Mouse (Mus musculus): Measurements from ENCODE around the gene Prkcd. TPM values are rescaled to one million over a fixed set of nuclear protein-coding genes. Genes with fewer than 3 reads are reported as not detected.

Prkcd gene
- polyA plus RNA-seq, 1 experiment: 29.3 TPM

DNA sequence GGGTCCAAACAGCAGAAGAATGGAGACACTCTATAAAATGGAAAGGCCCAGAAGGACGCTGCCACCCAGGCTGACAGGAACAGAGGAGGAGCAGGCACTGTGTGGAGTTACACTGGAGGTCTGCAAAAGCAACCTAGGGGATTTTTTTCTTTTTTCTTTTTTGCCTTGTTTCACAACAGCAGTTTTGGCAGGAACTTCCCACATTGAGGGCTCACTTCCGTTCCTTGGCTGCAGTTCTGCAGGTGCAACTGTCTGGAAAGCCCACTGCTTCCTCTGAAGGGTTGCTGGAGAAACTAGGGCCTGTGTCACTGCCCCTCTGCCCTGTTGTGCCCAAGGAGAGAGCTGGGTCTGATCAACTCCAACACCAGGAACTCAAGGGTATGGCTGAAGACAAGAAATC, 15.7 kb upstream of the Prkcd start:
- Histone ChIP-seq H3K36me3 (ENCODE audit: control insufficient read depth, insufficient read depth) (no peaks in the 10 kb centered on the region), H3K79me3 (ENCODE audit: low read depth) (no peaks in the 10 kb centered on the region), H3K4me3 (ENCODE audit: insufficient read depth, poor library complexity, severe bottlenecking) (no peak overlapping the region), H3K79me2 (ENCODE audit: control insufficient read depth, insufficient read depth) (no peaks in the 10 kb centered on the region), H3ac (ENCODE audit: control insufficient read depth, insufficient read length, low read depth) (no peak overlapping the region), H3K27me3 (ENCODE audit: control insufficient read depth, insufficient read depth, insufficient read length) (no peaks in the 10 kb centered on the region)
- TF ChIP-seq CEBPB (IDR thresholded peaks at IDR 0.05; ENCODE audit: low read depth) (no peak), CTCF (IDR thresholded peaks at IDR 0.05; ENCODE audit: control insufficient read depth, insufficient read depth, insufficient read length) (no peak), USF1 (IDR thresholded peaks at IDR 0.05; ENCODE audit: low read depth) (no peak), MYOG (IDR thresholded peaks at IDR 0.05; ENCODE audit: control insufficient read depth, extremely low read depth, insufficient read length) (no peak), MYOD1 (IDR thresholded peaks at IDR 0.05; ENCODE audit: control insufficient read depth, insufficient read length, low read depth) (no peak), FOSL1 (IDR thresholded peaks at IDR 0.05; ENCODE audit: insufficient read depth, low read length, poor library complexity, severe bottlenecking) (no peak), MAX (IDR thresholded peaks at IDR 0.05) (no peak)

DNA sequence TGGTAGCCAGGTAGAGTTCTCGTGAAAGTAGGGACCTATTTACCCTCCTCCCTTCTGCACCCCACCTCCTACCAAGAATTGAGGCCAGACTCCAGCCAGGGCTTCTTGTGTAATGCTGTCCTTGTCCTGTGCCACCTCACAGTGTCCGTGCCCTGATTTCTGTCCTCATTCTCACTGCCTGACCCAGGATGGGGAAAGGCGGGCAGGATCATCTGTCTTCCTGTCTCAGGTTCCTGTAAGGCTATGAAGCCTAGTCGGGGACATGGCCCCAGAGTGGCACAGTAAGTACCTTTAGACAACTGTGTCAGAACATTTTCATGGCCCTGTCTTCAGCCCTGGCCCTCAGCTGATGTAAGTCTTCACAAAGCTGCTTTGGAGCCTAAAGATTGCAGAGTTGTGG, 12.7 kb upstream of the Prkcd start:
- Histone ChIP-seq H3K79me3 (ENCODE audit: low read depth) (no peaks in the 10 kb centered on the region), H3K27me3 (ENCODE audit: control insufficient read depth, insufficient read depth, insufficient read length) (no peaks in the 10 kb centered on the region), H3K4me3 (ENCODE audit: insufficient read depth, poor library complexity, severe bottlenecking) (no peak overlapping the region), H3K79me2 (ENCODE audit: control insufficient read depth, insufficient read depth) (no peaks in the 10 kb centered on the region), H3K36me3 (ENCODE audit: control insufficient read depth, insufficient read depth) (no peaks in the 10 kb centered on the region), H3ac (ENCODE audit: control insufficient read depth, insufficient read length, low read depth) (no peak overlapping the region)
- no peak for TF ChIP-seq CTCF (IDR thresholded peaks at IDR 0.05; ENCODE audit: control insufficient read depth, insufficient read depth, insufficient read length)
- no peak for TF ChIP-seq CEBPB (IDR thresholded peaks at IDR 0.05; ENCODE audit: low read depth)
- TF ChIP-seq USF1 (IDR thresholded peaks at IDR 0.05; ENCODE audit: low read depth): no peak
- no peak for TF ChIP-seq MAX (IDR thresholded peaks at IDR 0.05)
- TF ChIP-seq MYOG (IDR thresholded peaks at IDR 0.05; ENCODE audit: control insufficient read depth, extremely low read depth, insufficient read length): no peak
- TF ChIP-seq FOSL1 (IDR thresholded peaks at IDR 0.05; ENCODE audit: insufficient read depth, low read length, poor library complexity, severe bottlenecking): no peak
- no peak for TF ChIP-seq MYOD1 (IDR thresholded peaks at IDR 0.05; ENCODE audit: control insufficient read depth, insufficient read length, low read depth)

DNA sequence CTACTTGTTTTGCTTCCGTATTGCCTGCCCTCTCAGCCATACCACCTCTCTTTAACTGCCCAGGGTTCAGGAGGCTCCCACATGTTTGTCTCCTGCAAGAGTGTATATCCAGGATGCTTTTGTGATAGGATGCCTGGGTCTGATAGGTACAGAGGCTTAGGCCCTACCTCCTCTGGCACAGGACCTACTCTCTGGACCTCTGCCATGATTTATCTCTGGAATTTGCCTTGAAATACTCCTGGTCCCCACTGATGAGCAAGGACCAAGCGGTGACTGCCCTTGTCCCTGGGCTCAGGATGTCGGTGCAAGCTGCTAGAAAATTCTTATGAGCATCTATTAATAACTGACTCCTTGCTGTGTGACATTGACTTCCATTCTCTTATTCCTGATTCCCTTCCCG, 12.0 kb upstream of the Prkcd start:
- no peak for TF ChIP-seq FOSL1 (IDR thresholded peaks at IDR 0.05; ENCODE audit: insufficient read depth, low read length, poor library complexity, severe bottlenecking)
- TF ChIP-seq CEBPB (IDR thresholded peaks at IDR 0.05; ENCODE audit: low read depth): no peak
- TF ChIP-seq MYOG (IDR thresholded peaks at IDR 0.05; ENCODE audit: control insufficient read depth, extremely low read depth, insufficient read length): no peak

DNA sequence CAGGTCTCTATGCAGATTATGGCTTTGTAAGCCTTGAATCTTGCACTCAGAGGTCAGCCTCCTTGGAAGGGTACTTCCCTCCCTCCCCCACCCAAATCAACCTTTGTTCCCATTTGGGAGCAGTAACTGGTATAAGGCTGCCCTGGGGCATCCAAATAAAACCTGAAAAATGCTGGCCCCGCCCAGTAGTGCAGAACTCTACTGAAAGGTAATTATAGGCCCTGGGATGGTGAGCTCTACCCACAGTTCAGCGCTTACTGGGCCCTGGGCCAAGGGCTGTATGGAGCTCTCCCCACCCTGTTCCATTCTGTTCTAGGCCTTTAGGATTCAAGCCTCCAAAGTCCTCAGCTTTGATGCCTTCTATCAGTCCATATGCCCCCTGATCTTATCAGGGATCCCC, 11.1 kb upstream of the Prkcd start:
- TF ChIP-seq FOSL1 (IDR thresholded peaks at IDR 0.05; ENCODE audit: insufficient read depth, low read length, poor library complexity, severe bottlenecking) (no peak), CEBPB (IDR thresholded peaks at IDR 0.05; ENCODE audit: low read depth) (no peak), MAX (IDR thresholded peaks at IDR 0.05) (no peak), CTCF (IDR thresholded peaks at IDR 0.05; ENCODE audit: control insufficient read depth, insufficient read depth, insufficient read length) (no peak), USF1 (IDR thresholded peaks at IDR 0.05; ENCODE audit: low read depth) (no peak), MYOD1 (IDR thresholded peaks at IDR 0.05; ENCODE audit: control insufficient read depth, insufficient read length, low read depth) (no peak), MYOG (IDR thresholded peaks at IDR 0.05; ENCODE audit: control insufficient read depth, extremely low read depth, insufficient read length) (no peak)
- no peak overlapping the region for H3ac ChIP-seq (ENCODE audit: control insufficient read depth, insufficient read length, low read depth)
- no peaks in the 10 kb centered on the region for H3K79me3 ChIP-seq (ENCODE audit: low read depth)
- H3K27me3 ChIP-seq (ENCODE audit: control insufficient read depth, insufficient read depth, insufficient read length): no peaks in the 10 kb centered on the region
- H3K4me3 ChIP-seq (ENCODE audit: insufficient read depth, poor library complexity, severe bottlenecking): no peak overlapping the region
- no peaks in the 10 kb centered on the region for H3K36me3 ChIP-seq (ENCODE audit: control insufficient read depth, insufficient read depth)
- H3K79me2 ChIP-seq (ENCODE audit: control insufficient read depth, insufficient read depth): no peaks in the 10 kb centered on the region

More for the DNA sequence above, 12.0 kb upstream of the Prkcd start:
- Histone ChIP-seq H3K4me3 (ENCODE audit: insufficient read depth, poor library complexity, severe bottlenecking) (no peak overlapping the region), H3K79me3 (ENCODE audit: low read depth) (no peaks in the 10 kb centered on the region), H3K79me2 (ENCODE audit: control insufficient read depth, insufficient read depth) (no peaks in the 10 kb centered on the region), H3ac (ENCODE audit: control insufficient read depth, insufficient read length, low read depth) (no peak overlapping the region), H3K36me3 (ENCODE audit: control insufficient read depth, insufficient read depth) (no peaks in the 10 kb centered on the region), H3K27me3 (ENCODE audit: control insufficient read depth, insufficient read depth, insufficient read length) (no peaks in the 10 kb centered on the region)

DNA sequence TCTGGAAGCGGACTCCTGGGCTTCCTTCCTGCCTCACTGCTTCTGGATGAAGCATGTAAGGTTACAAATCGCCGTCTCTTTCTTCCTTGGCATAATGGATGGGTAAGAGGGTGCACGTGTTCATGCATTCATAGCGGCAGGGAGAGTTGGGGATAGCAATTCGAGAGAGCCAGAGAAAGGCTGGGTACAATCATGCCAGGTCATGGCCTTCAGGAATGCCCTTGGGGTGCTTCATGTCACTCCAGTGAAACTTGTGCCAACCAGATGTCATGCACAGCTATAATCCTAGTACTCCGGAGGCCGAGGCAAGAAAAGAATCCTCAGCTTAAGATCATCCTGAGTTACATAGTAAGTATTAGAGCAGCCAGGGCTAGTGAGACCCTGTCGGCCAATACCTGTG, 10.5 kb upstream of the Prkcd start:
- Histone ChIP-seq H3K27me3 (ENCODE audit: control insufficient read depth, insufficient read depth, insufficient read length) (no peaks in the 10 kb centered on the region), H3K79me3 (ENCODE audit: low read depth) (no peaks in the 10 kb centered on the region), H3K79me2 (ENCODE audit: control insufficient read depth, insufficient read depth) (no peaks in the 10 kb centered on the region), H3K4me3 (ENCODE audit: insufficient read depth, poor library complexity, severe bottlenecking) (no peak overlapping the region), H3K36me3 (ENCODE audit: control insufficient read depth, insufficient read depth) (no peaks in the 10 kb centered on the region), H3ac (ENCODE audit: control insufficient read depth, insufficient read length, low read depth) (no peak overlapping the region)
- TF ChIP-seq USF1 (IDR thresholded peaks at IDR 0.05; ENCODE audit: low read depth) (no peak), MYOG (IDR thresholded peaks at IDR 0.05; ENCODE audit: control insufficient read depth, extremely low read depth, insufficient read length) (no peak), MAX (IDR thresholded peaks at IDR 0.05) (no peak), FOSL1 (IDR thresholded peaks at IDR 0.05; ENCODE audit: insufficient read depth, low read length, poor library complexity, severe bottlenecking) (no peak), CTCF (IDR thresholded peaks at IDR 0.05; ENCODE audit: control insufficient read depth, insufficient read depth, insufficient read length) (no peak), CEBPB (IDR thresholded peaks at IDR 0.05; ENCODE audit: low read depth) (no peak), MYOD1 (IDR thresholded peaks at IDR 0.05; ENCODE audit: control insufficient read depth, insufficient read length, low read depth) (no peak)

GRCm38 (mm10) chr14:30635219-30635910, 9.4 kb upstream of the Prkcd start:
- Histone ChIP-seq H3K79me2 (ENCODE audit: control insufficient read depth, insufficient read depth) (no peaks in the 10 kb centered on the region), H3K27me3 (ENCODE audit: control insufficient read depth, insufficient read depth, insufficient read length) (no peaks in the 10 kb centered on the region), H3K36me3 (ENCODE audit: control insufficient read depth, insufficient read depth) (no peaks in the 10 kb centered on the region), H3ac (ENCODE audit: control insufficient read depth, insufficient read length, low read depth) (no peak overlapping the region), H3K79me3 (ENCODE audit: low read depth) (no peaks in the 10 kb centered on the region), H3K4me3 (ENCODE audit: insufficient read depth, poor library complexity, severe bottlenecking) (no peak overlapping the region)
- TF ChIP-seq CTCF (IDR thresholded peaks at IDR 0.05; ENCODE audit: control insufficient read depth, insufficient read depth, insufficient read length) (no peak), MYOD1 (IDR thresholded peaks at IDR 0.05; ENCODE audit: control insufficient read depth, insufficient read length, low read depth) (no peak), MYOG (IDR thresholded peaks at IDR 0.05; ENCODE audit: control insufficient read depth, extremely low read depth, insufficient read length) (no peak), FOSL1 (IDR thresholded peaks at IDR 0.05; ENCODE audit: insufficient read depth, low read length, poor library complexity, severe bottlenecking) (peak; percentile 8), USF1 (IDR thresholded peaks at IDR 0.05; ENCODE audit: low read depth) (no peak), MAX (IDR thresholded peaks at IDR 0.05) (no peak)
